Mouse (Mus musculus): ENCODE measurements around the gene Pde6h.
"Not testable (repeated sequence)": the region's sequence is repeated elsewhere in the genome, so short reads cannot be mapped to it uniquely, and the experiment has no call there.

Gene Pde6h

DNA sequence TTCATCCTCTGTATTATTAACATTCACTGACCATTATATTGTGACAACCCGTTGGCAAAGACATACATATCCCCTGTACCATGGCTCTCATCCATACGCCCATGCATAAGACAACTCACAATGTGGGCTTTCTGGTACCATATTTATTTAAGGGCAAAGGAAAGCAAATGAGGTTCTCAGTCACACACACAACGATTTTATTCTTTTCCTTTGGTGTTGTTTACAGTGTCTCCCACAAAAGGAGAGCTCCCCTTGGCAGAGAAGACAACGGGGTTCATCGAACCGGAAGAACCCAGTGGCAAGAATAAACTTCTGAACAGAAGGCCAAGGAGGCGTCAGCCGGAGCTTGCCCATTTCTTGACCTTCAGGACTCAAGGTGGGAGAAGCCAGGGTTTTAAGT is at the start of gene Pde6h:
Gene Pde6h (plus strand): TSS at position 301 of the 400 bp plus-strand sequence.
- DNase-seq, result no peak

DNA sequence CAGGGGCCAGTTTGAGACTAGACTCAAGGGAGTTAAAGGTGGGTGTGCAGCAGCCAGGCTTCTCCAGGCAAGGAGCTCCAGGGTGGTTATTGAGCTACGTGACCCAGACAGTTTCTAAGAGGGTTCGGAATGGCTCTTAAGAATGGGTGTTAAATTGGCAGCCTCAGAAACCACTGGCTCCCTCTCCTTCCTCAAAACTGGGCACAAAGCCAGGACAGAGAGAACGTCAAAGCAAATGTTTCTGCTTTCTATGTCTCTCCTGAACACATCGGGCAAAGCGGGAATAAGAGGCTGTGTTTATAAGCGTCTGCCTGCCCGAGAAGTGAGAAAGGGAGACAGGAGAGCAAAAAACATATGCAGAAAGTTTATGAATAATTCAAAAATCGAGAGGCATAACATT is 49.0 kb upstream of the Pde6h start:
- peak; percentile 61 for DNase-seq

DNA sequence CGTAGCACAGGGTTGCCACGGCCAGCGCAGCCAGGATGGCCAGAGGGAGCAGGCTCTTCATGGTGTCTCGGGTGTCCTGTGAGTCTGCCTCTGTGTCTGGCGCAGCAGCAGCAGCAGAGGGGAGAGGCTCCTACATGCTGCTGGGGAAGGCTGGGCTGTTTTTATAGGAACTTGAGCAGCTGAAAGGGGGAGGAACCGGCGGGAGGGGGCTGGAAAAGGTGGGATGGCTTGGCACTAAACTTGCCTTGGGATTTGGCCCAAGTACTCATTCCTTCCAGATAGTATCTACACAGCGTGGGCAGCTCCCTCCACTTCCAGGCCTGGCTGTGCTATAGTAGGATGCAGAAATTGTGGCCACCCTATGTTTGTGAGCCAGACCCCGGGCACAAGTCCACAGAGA is 48.0 kb upstream of the Pde6h start, which contains the start of gene Mgp:
Gene Mgp (minus strand): TSS at position 154 of the 400 bp plus-strand sequence.
- peak; percentile 66 for DNase-seq

DNA sequence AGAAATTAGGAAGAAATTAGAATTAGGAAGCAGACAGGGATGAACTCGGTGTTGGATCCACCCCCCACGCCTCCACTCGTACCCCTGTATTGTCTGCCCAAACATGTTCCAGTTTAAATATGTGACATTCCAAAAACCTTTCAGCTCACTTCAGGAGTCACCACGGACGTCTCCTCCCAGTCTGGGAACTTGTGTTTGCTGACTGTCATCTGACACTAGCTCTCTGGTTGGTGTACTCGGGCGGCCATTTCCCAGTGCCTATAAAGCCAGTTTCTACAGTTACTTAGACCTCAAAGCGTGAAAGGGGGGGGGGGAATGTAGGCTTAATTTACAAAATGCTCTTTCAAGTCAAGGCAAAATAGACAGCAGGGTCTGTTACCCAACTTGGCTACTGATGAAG is 42.0 kb upstream of the Pde6h start:
- DNase-seq, result no peak

DNA sequence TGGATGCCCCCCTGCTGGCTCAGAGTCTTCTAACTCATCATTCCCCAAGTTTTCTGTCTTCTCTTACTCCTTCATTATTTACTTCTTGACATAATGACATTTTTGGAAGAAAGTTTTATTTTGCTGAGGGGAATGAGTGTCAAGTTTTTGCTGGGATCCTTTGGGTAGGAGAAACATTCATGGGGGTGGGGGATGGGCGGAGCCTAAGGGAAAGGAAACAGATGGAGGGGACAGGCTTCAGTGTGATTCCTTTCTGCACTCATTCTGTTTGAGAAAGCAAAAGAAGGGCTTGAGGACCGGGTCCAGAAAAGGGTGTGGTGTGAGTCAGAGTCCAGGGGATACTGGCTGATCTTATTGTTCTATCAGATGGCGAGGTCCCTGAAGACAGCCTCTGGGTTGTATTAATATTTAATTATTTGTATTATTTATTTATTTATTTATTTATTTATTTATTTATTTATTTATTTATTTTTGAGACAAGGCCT is 40.2 kb upstream of the Pde6h start:
- DNase-seq, result peak; percentile 48

DNA sequence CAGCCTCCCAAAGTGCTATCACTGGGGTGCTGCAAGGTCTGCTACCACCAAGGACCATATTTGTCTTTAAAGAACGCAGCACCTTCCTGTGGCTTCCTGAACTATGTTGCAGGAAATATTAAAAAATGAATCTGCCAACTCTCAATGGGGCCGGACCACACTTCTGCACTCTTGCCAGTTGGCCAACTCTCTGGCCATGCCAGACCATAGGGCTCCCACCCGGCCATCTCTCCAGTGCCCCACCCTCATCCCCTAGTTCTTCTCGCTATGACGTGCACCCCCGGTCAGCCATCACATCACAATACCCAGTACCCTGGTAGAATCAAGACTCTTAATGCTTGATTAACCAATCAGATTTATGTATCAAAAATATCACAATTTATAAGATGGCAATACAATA is 39.7 kb upstream of the Pde6h start:
- DNase-seq, result no peak

DNA sequence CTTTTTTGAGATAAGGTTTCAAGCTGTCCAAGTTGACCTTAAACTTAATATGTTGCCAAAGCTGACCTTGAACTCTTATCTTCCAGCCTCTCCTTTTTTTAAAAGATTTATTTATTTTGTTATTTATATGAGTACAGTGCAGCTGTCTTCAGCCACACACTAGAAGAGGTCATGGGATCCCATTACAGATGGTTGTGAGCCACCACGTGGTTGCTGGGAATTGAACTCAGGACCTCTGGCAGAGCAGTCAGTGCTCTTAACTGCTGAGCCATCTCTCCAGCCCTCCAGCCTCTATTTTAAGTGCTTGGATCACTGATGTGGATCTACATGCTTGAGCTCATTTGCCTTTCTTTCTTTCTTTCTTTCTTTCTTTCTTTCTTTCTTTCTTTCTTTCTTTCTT is 38.9 kb upstream of the Pde6h start:
- DNase-seq, result not testable (repeated sequence)

DNA sequence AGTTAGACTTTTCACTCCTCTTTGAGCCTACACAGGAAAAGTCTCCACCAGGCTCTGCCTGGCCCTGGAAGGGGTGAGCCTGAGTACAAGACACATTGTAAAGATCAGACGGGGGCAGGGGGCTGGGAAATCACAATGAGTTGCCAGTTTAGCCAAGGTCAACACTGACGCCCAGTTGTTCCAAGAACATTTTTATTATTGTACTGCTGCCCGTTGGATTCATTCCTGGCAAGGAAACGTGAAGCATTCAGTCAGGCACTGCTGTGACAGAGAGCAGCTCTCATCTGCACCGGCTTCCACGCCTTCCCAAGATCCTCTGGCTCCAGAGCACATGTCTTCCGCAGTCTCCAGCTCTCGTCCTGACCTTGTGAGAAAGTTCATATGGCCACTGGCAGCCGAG is 35.8 kb upstream of the Pde6h start:
- peak; percentile 90 for DNase-seq

DNA sequence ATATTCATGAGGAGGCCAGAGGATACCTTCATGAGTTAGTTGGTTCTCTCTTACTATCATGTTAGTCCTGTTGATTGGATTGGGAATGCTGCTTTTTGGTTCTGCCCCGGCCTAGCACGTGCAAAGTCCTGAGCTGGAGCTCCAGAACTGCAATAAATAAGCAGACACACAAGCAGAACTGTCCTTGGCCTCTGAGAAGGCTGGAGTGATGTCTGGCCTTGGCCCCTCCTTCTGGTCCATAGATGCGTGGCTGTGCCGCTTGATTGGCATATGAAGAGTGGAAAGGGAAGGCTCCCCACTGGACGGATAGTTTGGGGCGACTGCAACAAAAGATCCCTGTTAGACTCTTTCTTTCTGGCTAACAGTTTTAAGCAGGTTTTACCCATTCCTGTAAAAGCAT is 34.6 kb upstream of the Pde6h start:
- DNase-seq, result no peak

DNA sequence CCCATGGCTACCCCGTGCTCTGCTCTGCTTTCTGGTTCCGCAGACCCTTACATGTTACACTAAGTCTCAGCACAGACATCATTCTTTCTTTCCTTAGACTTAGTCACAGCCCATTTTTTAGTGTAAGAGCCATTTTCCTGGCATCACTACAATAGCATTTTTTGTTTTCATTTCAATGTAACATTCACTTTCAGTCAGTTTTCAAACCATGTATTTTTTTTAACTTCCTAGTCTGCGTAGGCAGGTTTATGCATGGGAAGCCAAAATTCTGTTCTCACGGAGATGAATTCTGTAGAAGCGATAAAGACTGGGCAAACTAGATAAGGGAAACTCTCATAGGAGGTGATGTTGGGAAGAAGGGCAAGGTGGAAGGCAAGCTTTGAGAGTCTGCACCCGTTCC is 34.1 kb upstream of the Pde6h start:
- DNase-seq, result no peak

DNA sequence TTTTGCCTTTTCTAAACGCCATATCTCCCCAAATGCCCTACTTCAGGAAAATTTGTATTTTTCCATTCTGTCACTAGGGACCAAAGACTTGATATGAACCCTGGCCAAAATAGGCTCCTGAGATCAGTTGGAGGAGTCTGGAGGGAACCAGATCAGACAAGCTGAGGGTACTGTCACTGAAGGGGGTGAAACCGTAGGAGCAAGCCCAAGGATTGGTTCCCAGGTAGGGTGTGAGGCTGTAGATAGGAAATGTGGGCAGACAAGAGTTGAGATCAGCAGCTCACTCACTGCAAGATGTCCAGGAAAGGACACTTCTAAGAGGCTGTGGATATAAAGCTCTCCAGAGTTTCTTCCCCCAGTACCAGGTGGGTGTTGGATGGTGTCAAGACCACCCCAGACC is 31.6 kb upstream of the Pde6h start:
- DNase-seq, result no peak

DNA sequence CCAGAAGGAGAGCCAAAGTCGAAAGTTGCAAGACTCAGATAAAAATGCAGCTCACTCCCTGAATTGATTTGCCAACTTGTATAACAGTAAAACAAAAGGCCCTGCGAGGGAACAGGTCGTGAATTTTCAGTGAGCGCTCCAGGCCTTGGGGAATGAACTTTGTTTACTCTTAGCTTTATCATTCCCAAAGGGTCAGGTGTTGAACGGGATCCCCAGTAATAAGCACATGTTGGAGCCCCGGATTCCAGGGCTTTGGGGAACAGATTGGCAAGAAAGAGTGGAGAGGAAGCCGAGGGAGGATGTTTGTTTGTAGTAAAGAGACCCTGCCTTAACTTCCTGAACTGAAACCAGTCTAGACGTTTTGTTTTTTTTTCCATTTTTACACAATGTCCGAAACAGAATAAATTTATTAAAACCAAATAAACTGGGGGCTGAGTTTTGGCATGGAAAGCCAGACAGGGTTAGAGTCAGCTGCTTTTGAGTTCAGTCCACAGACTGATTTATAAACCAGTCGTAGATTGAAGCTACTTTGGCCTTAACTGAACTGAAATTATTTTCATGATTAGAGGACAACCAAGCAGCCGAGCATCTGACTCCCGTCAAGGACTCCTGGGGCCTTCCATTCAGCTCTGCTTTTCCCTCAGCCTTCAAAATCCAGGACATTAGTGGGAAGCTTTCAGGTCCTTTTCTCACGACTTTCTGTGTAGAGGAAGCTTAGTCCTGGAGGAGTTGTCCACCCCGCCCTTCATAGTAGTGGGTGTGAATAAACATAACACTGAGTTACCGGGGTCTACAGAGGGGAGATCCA is 28.9 kb upstream of the Pde6h start:
- peak; percentile 57 for DNase-seq

DNA sequence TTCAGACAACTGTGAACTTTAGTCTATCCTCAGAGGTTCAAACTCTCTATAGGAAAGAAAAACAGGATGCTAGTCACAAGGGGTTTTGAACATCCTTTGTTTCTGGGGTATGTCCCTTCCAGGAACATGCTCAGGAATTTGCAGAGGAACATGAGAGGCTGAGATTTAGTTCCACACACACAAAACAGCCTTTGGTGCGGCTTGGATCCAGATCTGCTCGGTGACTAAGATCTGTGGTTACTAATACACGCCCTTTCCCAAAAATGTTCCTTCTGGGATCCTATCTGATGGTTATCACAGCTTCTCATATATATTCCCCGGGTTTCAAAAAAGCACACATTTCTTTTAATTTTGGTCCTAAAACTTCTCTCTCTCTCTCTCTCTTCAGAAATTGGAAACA is 25.8 kb upstream of the Pde6h start:
- DNase-seq, result no peak

DNA sequence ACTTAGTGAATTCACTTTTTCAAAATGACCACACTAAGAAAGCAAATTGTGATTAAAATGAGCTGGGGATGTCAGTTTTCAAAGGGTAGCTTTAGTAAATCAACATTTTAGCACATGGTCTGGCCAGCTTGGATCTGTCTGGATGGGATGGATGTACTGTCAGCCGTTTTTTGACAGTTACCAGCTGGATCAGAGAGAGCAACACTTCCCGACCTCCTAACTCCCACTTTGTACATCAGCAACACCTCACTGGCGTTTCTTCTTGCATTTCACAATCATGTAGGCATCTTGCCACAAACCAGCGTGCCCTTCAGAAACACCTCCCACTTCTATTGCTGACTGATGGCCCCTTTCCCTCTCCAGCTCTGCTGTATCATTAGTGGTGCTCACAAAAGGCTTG is 25.4 kb upstream of the Pde6h start:
- peak; percentile 88 for DNase-seq

DNA sequence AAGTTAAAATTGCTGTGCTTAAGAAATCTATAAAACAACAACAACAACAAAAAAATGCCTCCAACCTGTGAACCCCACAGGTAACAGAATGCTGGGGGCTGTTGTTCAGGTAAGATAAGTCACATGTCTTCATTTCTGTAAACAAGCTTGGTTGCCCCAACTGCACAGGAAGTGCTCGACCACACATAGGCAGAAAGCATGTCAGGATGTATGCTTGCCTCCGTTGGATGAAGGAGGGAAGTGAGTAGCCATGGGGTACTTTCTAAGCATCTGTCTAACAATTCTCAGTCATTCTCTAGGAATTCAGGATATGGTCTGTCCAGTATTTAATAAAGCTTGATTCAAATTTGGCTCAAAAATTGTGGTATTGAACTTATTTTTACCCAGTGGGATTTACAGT is 24.7 kb upstream of the Pde6h start:
- DNase-seq, result no peak

DNA sequence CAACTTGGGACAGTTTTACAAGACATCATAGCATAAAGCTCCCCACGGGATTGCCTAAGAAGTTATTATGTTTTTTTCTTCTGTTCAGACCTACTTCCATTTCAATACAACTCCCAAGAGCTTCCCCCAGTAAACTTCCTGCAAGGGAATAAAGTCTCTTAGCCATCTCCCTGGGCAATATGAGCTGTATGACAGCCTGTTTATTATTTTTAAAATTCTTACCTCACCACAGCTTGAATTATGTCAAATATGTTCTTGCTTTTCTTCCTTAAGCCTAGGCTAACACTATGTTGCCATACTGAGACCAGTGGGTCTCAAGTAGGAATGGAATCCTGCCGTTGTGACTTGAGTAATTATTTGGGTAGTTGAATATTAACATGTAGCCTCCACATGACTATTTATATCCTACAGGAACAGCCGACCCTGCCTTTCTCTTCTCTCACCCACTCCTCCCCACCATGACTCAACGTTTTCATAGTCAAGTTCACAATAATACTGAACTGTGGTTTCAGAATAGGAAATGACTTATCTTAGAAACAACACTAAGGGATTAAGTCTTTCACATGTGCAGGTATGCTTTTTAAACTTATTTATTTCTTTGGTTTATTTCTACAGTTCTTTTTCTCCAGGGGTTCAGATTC is 23.1 kb upstream of the Pde6h start:
- DNase-seq, result no peak

DNA sequence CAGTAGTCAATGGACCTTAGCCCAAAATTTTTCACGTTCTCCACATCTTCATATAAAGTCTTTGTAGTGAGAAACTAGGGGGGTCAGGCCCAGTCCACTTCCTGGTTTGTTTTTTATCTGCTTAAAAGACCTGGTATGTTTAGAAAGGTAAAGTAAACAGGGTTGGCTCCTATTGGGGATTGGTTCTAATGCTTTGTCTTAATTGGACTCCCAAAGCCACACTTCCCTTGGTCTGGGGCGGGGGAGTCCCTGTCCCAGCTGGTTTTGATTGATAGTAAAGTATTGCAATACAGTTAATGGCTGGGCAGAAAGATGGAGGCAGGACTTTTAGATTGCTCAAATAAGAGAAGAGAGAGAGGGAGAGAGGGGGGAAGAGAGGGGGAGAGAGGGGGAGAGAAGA is 22.6 kb upstream of the Pde6h start:
- no peak for DNase-seq

DNA sequence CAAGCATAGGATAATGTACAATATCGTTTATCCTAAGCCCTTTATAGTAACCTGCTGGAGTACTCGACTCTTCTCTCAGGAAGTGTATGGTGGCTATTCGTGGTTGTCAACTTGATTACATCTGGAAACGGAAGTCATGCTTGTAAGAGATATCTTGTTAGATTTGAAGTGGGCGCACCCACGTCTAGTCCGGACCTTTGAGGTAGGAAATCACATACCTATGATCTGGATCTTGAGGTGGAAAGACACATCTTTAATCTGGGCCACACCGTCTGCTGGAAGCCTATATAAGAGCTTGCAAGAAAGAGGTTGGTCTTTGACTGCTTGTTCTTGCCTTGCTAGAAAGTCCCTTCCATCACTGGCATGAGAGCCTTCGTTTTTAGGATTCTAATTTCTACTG is 21.1 kb upstream of the Pde6h start:
- DNase-seq, result no peak

DNA sequence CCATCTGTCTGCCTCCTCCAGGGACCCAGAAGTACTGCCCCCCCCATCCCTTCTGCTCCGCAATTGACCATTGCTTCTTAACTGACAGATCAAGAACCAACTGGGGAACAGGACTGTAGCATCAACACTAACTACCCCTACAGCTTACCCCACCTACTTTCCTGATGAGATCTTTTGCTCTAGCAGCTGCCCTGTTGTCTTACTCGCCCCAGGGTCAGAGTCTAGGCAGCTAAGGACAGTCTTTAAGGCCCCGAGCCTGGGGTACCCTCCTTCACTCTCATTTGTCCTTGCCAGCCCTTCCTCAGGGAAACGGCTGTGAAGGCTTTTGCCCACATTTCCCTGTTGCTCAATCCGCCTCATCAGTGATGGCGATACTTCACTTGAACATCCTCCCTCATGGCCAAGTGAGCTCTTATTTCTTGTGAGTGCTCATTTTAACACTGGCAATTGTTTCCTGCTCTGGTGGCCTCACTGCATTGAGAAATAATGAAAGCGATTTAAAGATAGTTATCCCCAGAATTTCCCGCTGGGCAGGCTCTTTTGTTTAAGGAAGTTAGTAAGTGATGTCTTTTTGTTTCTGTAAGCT is 19.7 kb upstream of the Pde6h start:
- peak; percentile 24 for DNase-seq

DNA sequence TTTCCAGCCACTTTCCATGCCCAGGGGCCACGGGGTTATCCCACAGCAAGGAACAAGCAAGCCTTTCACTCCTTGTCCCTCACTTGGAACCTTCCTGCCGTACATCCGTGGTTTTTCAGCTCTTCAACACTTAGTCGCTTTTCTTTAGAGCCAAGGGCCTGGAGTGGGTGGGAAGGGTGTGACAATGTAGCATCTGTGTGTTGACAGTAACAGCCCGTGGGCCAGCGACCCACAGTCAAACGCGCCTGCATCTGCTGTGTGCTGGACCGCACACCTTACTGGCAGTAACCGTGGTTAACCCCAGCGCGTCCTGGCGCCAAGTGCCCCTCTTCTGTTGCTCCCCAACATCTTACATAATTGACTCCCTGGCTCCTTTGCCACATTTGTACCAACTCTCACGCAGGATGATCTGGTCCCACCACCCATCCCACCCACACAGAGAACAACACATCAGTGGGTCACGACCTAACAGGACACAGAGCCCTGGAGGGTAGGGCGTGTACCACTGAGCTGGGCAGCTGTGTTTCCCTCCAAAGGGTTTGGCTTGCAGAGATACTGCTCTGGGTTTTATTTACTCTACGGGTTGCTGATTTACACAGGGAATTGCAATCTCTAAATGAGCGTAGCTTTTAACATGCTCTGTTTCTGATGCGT is 17.2 kb upstream of the Pde6h start:
- peak; percentile 35 for DNase-seq

DNA sequence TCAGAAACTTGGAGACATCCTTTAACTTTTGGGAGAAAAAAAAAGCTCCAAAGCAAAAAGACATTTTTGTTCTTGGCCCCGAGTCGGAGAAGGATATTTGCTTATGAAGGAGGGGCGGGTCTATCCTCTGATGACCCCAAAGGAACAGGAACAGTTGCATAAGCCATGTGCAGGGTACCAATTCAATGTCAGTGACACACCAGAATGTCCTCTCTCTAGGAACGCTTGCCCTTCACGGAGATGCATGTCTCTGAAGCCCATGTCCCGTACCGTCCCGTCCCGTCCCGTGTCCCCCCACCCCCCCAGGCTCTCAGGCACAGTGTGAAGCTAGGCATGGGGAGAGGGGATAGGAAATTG is 16.7 kb upstream of the Pde6h start:
- peak; percentile 78 for DNase-seq

DNA sequence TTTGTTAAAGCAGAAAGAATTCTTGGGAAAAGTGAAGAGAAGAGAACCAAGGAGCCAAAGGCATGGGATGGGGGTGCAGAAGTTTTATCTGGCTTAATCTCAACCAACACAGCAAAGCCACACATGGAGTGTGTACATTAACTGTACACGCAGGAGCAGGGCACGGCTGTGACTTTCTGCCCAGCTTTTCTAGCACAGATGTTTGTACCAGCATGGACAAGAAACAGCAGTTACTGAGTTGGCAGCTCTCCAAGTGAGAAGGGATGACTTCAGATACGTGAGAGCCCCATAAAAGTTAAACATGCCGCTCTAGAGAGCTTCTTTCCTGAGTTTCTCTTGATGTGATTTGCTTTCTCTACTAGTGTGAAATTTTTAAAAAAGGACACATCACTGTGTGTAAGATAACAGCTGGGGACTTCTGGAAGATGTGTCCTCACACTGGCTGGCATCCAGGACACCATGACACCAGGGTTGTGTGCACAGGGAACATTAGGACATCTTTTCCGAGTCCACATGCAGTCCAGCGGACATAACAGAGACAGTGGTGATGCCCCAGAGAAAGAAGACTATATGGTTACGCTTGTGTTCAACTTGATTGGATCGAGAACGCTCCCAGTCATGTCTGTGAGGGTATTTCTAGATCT is 13.3 kb upstream of the Pde6h start:
- peak; percentile 80 for DNase-seq

DNA sequence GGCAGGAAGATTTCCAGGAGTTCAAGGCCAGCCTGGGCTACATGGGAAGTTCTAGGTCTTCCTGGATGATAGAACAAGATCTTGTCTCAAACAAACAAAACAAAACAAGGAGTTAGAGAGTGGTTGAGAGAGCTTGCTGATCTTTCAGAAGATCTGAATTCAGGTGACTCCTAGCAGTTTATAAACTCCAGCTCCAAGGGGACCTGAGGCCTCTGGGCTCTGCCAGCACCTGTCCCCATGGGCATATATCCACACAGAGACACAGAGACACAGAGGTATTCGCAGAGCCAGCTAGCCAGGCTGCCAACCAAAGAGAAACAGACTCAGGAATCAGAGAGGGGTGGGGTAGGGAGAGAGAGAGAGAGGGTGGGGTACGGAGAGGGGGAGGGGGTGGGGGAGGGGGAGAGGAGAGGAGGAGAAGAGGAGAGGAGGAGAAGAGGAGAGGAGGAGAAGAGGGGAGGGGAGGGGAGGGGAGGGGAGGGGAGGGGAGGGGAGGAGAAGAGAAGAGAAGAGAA is 10.8 kb upstream of the Pde6h start:
- DNase-seq, result no peak
